In the genomic region with DNA sequence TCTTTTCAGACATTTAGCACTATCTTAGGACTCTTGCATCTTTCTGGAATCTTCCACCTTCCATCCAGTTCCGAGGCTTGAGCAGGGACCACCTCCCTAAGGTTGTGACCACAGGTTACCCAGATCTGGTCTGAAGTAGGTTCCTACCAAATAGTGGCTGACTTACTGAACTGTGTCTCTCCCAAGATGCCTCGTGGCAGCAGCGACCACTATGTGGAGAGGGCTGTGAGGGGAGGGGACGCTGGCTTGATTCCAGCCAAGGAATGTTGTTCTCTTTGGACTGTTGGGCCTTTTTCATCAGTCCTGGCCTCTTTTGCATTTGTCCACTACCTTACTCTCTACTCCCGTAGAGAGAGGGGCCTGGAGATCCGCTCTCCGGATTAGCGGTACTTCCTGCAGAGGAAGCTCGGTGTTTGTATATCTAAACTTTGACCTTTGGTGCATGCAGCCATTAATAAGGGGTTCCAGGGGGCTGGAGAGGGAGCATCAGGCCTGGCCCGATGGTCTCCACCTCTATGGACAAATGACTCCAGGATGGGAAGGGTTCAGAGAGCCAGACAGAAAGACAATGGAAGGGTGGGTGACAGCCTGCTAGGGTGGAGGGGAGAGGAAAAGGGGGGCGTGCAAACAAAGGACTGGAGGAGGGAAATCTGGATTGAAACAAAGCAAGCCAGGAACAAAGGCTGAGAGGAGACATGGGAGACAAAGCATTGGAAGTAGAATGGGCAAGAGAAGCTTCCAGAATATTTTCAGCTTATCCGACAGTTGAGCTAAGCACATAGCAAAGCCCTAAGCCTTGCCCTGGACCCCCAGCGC, we compare ENCODE assay signal across 12 mouse cellular contexts. TPM values are rescaled to one million over a fixed set of nuclear protein-coding genes. Genes with fewer than 3 reads are reported as not detected.
A peak's percentile ranks its signal among the peaks of the same experiment; 100 is the strongest.
DNase-seq lines count a peak whose midpoint lies in the region; ATAC-seq and TF ChIP-seq lines count a peak whose summit lies in the region.
"Had no signal": no experiment of that assay in that cellular context is flagged by ENCODE, and none has a peak within 500 bp of the region (broad histone marks: within the 10 kb centered on the region; RNA-seq: fewer than 3 reads in every experiment).

No protein-coding gene starts in this region.

- H3K4me3 ChIP-seq in heart, embryonic 11.5 days (ENCODE audit: low read depth, low read length) = no peak overlapping the region
- H3K4me3 ChIP-seq in heart, adult 2 months = no peak overlapping the region
- H3K4me3 ChIP-seq in stomach, embryonic 14.5 days (ENCODE audit: low read depth, low read length) = no peak overlapping the region
- H3K4me3 ChIP-seq in stomach, postnatal 0 days (ENCODE audit: low read depth, low read length) = no peak overlapping the region
- no peak overlapping the region for H3K4me3 ChIP-seq in midbrain, embryonic 10.5 days
- no peak overlapping the region for H3K4me3 ChIP-seq in layer of hippocampus, adult 2 months

- 44% methylated on average over 13 of the region's 13 CpGs for WGBS in heart, embryonic 11.5 days (ENCODE audit: insufficient replicate concordance)
- WGBS in heart, adult 2 months = 49% methylated on average over 13 of the region's 13 CpGs
- WGBS in stomach, embryonic 14.5 days = 30% methylated on average over 13 of the region's 13 CpGs
- WGBS in stomach, postnatal 0 days = 37% methylated on average over 13 of the region's 13 CpGs
- WGBS in midbrain, embryonic 10.5 days = 21% methylated on average over 13 of the region's 13 CpGs

- no peak for ATAC-seq in heart, embryonic 11.5 days (replicated peaks; ENCODE audit: insufficient number of reproducible peaks, low FRiP score, low TSS enrichment)
- ATAC-seq in stomach, embryonic 14.5 days (ENCODE audit: insufficient number of reproducible peaks, insufficient read depth, low FRiP score, low read depth) = no peak
- ATAC-seq in stomach, postnatal 0 days (ENCODE audit: low FRiP score, low TSS enrichment) = no peak
- ATAC-seq: inflammation-experienced regulatory T-cells, adult 6 months had no signal

- DNase-seq in heart, adult 2 months = no peak
- no peak for DNase-seq in stomach, postnatal 0 days (ENCODE audit: low spot score)
- peak; percentile 31 for DNase-seq in midbrain, embryonic 10.5 days (ENCODE audit: low spot score)
- DNase-seq in layer of hippocampus, adult 2 months (ENCODE audit: low spot score in 2 of 2) = no peak
- DNase-seq in cerebellum, postnatal 14 days = no peak
- DNase-seq in layer of hippocampus, postnatal 10 days (ENCODE audit: low spot score in 2 of 2) = no peak
- DNase-seq: right cerebral cortex, postnatal 4 days had no signal

- TF ChIP-seq POLR2A in heart, adult 2 months (IDR thresholded peaks at IDR 0.05; ENCODE audit: insufficient read depth, low read depth, low read length) = no peak

- no peaks in the 10 kb centered on the region for H3K36me3 ChIP-seq in heart, embryonic 11.5 days (ENCODE audit: control insufficient read depth, insufficient read depth, low read length)
- H3K36me3 ChIP-seq in heart, adult 2 months (ENCODE audit: control insufficient read depth, insufficient read depth, low read length) = no peaks in the 10 kb centered on the region
- no peaks in the 10 kb centered on the region for H3K36me3 ChIP-seq in stomach, embryonic 14.5 days (ENCODE audit: control insufficient read depth, insufficient read depth, low read length)
- no peaks in the 10 kb centered on the region for H3K36me3 ChIP-seq in stomach, postnatal 0 days (ENCODE audit: control insufficient read depth, insufficient read depth, low read length)
- H3K36me3 ChIP-seq in midbrain, embryonic 10.5 days = no peaks in the 10 kb centered on the region

- TF ChIP-seq CTCF in heart, adult 2 months (IDR thresholded peaks at IDR 0.05) = no peak
- TF ChIP-seq CTCF in stomach, postnatal 0 days (IDR thresholded peaks at IDR 0.05; ENCODE audit: low read depth) = no peak
- no peak for TF ChIP-seq CTCF in layer of hippocampus, adult 2 months (conservative IDR thresholded peaks at IDR 0.05)

- peaks cover 26% of the 10 kb centered on the region for H3K4me1 ChIP-seq in heart, embryonic 11.5 days (ENCODE audit: control insufficient read depth, insufficient read depth, low read length)
- H3K4me1 ChIP-seq in heart, adult 2 months (ENCODE audit: control insufficient read depth, insufficient read depth, low read length) = peaks cover 1% of the 10 kb centered on the region
- H3K4me1 ChIP-seq in stomach, embryonic 14.5 days (ENCODE audit: control insufficient read depth, insufficient read depth, low read length) = peaks cover 21% of the 10 kb centered on the region
- peaks cover 5% of the 10 kb centered on the region for H3K4me1 ChIP-seq in stomach, postnatal 0 days (replicated peaks; ENCODE audit: control insufficient read depth, insufficient read depth)
- peaks cover 48% of the 10 kb centered on the region for H3K4me1 ChIP-seq in midbrain, embryonic 10.5 days

- no peaks in the 10 kb centered on the region for H3K79me2 ChIP-seq in heart, adult 2 months (replicated peaks; ENCODE audit: control insufficient read depth, insufficient read depth, low read length)

- H3K4me2 ChIP-seq in heart, embryonic 11.5 days = no peak overlapping the region
- H3K4me2 ChIP-seq in stomach, embryonic 14.5 days (replicated peaks; ENCODE audit: low read depth, low read length) = no peak overlapping the region
- H3K4me2 ChIP-seq in stomach, postnatal 0 days (replicated peaks; ENCODE audit: low read depth) = no peak overlapping the region

- no peaks in the 10 kb centered on the region for H3K9me3 ChIP-seq in heart, embryonic 11.5 days (replicated peaks; ENCODE audit: control insufficient read depth, low read length)
- H3K9me3 ChIP-seq in stomach, embryonic 14.5 days (ENCODE audit: control insufficient read depth, low read depth, low read length) = no peaks in the 10 kb centered on the region
- H3K9me3 ChIP-seq in stomach, postnatal 0 days (ENCODE audit: control insufficient read depth, low read length) = no peaks in the 10 kb centered on the region
- no peaks in the 10 kb centered on the region for H3K9me3 ChIP-seq in midbrain, embryonic 10.5 days (replicated peaks)

- H3K9ac ChIP-seq in heart, embryonic 11.5 days (ENCODE audit: low read depth, low read length) = no peak overlapping the region
- no peak overlapping the region for H3K9ac ChIP-seq in heart, adult 2 months (ENCODE audit: low read depth, low read length)
- no peak overlapping the region for H3K9ac ChIP-seq in stomach, embryonic 14.5 days (replicated peaks; ENCODE audit: low read depth, low read length)
- H3K9ac ChIP-seq in stomach, postnatal 0 days (ENCODE audit: low read length) = no peak overlapping the region

- no peak for TF ChIP-seq EP300 in heart, adult 2 months (IDR thresholded peaks at IDR 0.05; ENCODE audit: insufficient read depth, low read depth, low read length)
- TF ChIP-seq EP300 in stomach, postnatal 0 days (optimal IDR thresholded peaks at IDR 0.05) = no peak

- no peaks in the 10 kb centered on the region for H3K27me3 ChIP-seq in heart, embryonic 11.5 days (ENCODE audit: control insufficient read depth, insufficient read depth, low read length)
- no peaks in the 10 kb centered on the region for H3K27me3 ChIP-seq in heart, adult 2 months (ENCODE audit: control insufficient read depth, insufficient read depth, low read length)
- H3K27me3 ChIP-seq in stomach, embryonic 14.5 days (ENCODE audit: control insufficient read depth, insufficient read depth, low read length) = no peaks in the 10 kb centered on the region
- H3K27me3 ChIP-seq in stomach, postnatal 0 days (ENCODE audit: control insufficient read depth, insufficient read depth, low read length) = no peaks in the 10 kb centered on the region
- peaks cover 51% of the 10 kb centered on the region for H3K27me3 ChIP-seq in midbrain, embryonic 10.5 days (ENCODE audit: low read depth, poor library complexity, severe bottlenecking)

- intact Hi-C loops in heart, adult 2 months (cut with DNase I) = no loop called here

- H3K27ac ChIP-seq in heart, embryonic 11.5 days (ENCODE audit: low read depth, low read length) = peak overlapping the region; percentile 54
- no peak overlapping the region for H3K27ac ChIP-seq in heart, adult 2 months
- peak overlapping the region; percentile 35; the same call in 1 of the 2 replicates for H3K27ac ChIP-seq in stomach, embryonic 14.5 days (ENCODE audit: low read length)
- no peak overlapping the region for H3K27ac ChIP-seq in stomach, postnatal 0 days (replicated peaks)
- peak overlapping the region; percentile 74 for H3K27ac ChIP-seq in midbrain, embryonic 10.5 days (replicated peaks)
- no peak overlapping the region for H3K27ac ChIP-seq in layer of hippocampus, adult 2 months

RNA-seq across cellular contexts. Expression of a gene that starts 39.1 kb away (rescaled TPM):
- not detected in 2 replicates for polyA plus RNA-seq in heart, embryonic 11.5 days (2014; fragmentation: Nextera tagmentation; extraction: Ambion mirVana)
- not detected for total RNA-seq in heart, adult 2 months (2021)
- polyA plus RNA-seq in heart, adult 2 months (2012; rRNA removed) = not detected in 2 replicates
- not detected in 2 replicates for polyA plus RNA-seq in stomach, embryonic 14.5 days (2014; fragmentation: Nextera tagmentation; extraction: Ambion mirVana)
- not detected in 2 replicates for polyA plus RNA-seq in stomach, postnatal 0 days (2015; fragmentation: Nextera tagmentation; extraction: Ambion mirVana)
- not detected in 2 replicates for polyA plus RNA-seq in midbrain, embryonic 10.5 days (2016; fragmentation: Nextera tagmentation; extraction: Ambion mirVana)
- total RNA-seq in layer of hippocampus, adult 2 months (2021) = not detected
- not detected for total RNA-seq in layer of hippocampus, postnatal 10 days (2021)
- total RNA-seq: monocyte, adult 5-6 weeks had no signal
- polyA plus RNA-seq: inflammation-experienced regulatory T-cells, adult 6 months; limb, embryonic 14.5 days had no signal

Comparison
In these comparisons a context has a peak if more than half of its experiments do, and no peak if none do; other contexts are left out.
1. H3K27ac ChIP-seq: peak in heart, embryonic 11.5 days (single experiment), stomach, embryonic 14.5 days (single experiment) and midbrain, embryonic 10.5 days (single experiment); none in heart, adult 2 months (single experiment), stomach, postnatal 0 days (single experiment) and layer of hippocampus, adult 2 months (single experiment).